Comparison of ENCODE assay signal across 8 mouse cellular contexts in genomic region chr1:131245926-131246325, GRCm38 (mm10). TPM values are rescaled to one million over a fixed set of nuclear protein-coding genes. Genes with fewer than 3 reads are reported as not detected.
DNase-seq lines count a peak whose midpoint lies in the region; ATAC-seq and TF ChIP-seq lines count a peak whose summit lies in the region.

No protein-coding gene starts in this region.

- no peaks in the 10 kb centered on the region for H3K9me3 ChIP-seq in forebrain, embryonic 10.5 days
- H3K9me3 ChIP-seq in hindbrain, embryonic 14.5 days (ENCODE audit: control insufficient read depth, low read length) = no peaks in the 10 kb centered on the region
- H3K9me3 ChIP-seq in megakaryocyte, embryonic 14.5 days = no peaks in the 10 kb centered on the region

- intact Hi-C loops in left cerebral cortex, adult 2 months (cut with DNase I) = loop anchor here (1.0 to 2.0 kb wide), 3 partner anchors 35 to 130 kb away; no protein-coding TSS in a partner anchor
- intact Hi-C loops in left cerebral cortex, postnatal 36 days (cut with DNase I) = loop anchor here (2.0 kb wide), 2 partner anchors 59 to 65 kb away; no protein-coding TSS in a partner anchor

- DNase-seq in left cerebral cortex, adult 2 months (ENCODE audit: extremely low spot score in 1 of 2, low spot score in 2 of 2) = peak; percentile 42 to 50
- DNase-seq in left cerebral cortex, adult 8-10 months (ENCODE audit: low spot score in 2 of 2) = no peak
- DNase-seq in forebrain, embryonic 10.5 days (ENCODE audit: extremely low spot score, low spot score) = peak; percentile 41
- DNase-seq in hindbrain, embryonic 14.5 days (ENCODE audit: low spot score) = peak; percentile 49
- peak; percentile 37 to 47 for DNase-seq in left cerebral cortex, postnatal 36 days (ENCODE audit: low spot score in 2 of 2)
- peak; percentile 29 to 30 for DNase-seq in spleen, postnatal 36 days (ENCODE audit: low spot score in 2 of 2)

- 3% methylated on average over 9 of the region's 9 CpGs for WGBS in bone marrow, adult 2 months
- WGBS in forebrain, embryonic 10.5 days = 9% methylated on average over 9 of the region's 9 CpGs
- 3% methylated on average over 9 of the region's 9 CpGs for WGBS in hindbrain, embryonic 14.5 days

- no peak for TF ChIP-seq POLR2A in bone marrow, adult 2 months (IDR thresholded peaks at IDR 0.05; ENCODE audit: borderline replicate concordance, control insufficient read depth, low read depth, low read length)

- peak overlapping the region; percentile 91 for H3K27ac ChIP-seq in left cerebral cortex, adult 2 months
- no peak overlapping the region for H3K27ac ChIP-seq in bone marrow, adult 2 months (ENCODE audit: control insufficient read depth, insufficient read depth, low read depth, low read length, poor library complexity)
- no peak overlapping the region for H3K27ac ChIP-seq in forebrain, embryonic 10.5 days
- no peak overlapping the region for H3K27ac ChIP-seq in hindbrain, embryonic 14.5 days

- peak; percentile 59 for TF ChIP-seq CTCF in left cerebral cortex, adult 2 months (IDR thresholded peaks at IDR 0.05)
- peak; percentile 44 for TF ChIP-seq CTCF in bone marrow, adult 2 months (IDR thresholded peaks at IDR 0.05; ENCODE audit: control insufficient read depth, insufficient read depth, low read length)

- ATAC-seq in hindbrain, embryonic 14.5 days (ENCODE audit: low FRiP score) = peak; percentile 39; the same call in 1 of the 2 replicates

- no peaks in the 10 kb centered on the region for H3K36me3 ChIP-seq in forebrain, embryonic 10.5 days (replicated peaks)
- no peaks in the 10 kb centered on the region for H3K36me3 ChIP-seq in hindbrain, embryonic 14.5 days (replicated peaks; ENCODE audit: control insufficient read depth, insufficient read depth)
- no peaks in the 10 kb centered on the region for H3K36me3 ChIP-seq in megakaryocyte, embryonic 14.5 days (replicated peaks; ENCODE audit: low read length)

- no peak overlapping the region for H3K9ac ChIP-seq in hindbrain, embryonic 14.5 days

- H3K4me3 ChIP-seq in left cerebral cortex, adult 2 months = peak overlapping the region; percentile 78
- no peak overlapping the region for H3K4me3 ChIP-seq in bone marrow, adult 2 months (replicated peaks; ENCODE audit: control insufficient read depth, low read depth, low read length)
- peak overlapping the region; percentile 66 for H3K4me3 ChIP-seq in forebrain, embryonic 10.5 days
- H3K4me3 ChIP-seq in hindbrain, embryonic 14.5 days (replicated peaks; ENCODE audit: low read length) = peak overlapping the region; percentile 62
- H3K4me3 ChIP-seq in megakaryocyte, embryonic 14.5 days (replicated peaks) = peak overlapping the region; percentile 94

- H3K27me3 ChIP-seq in forebrain, embryonic 10.5 days (ENCODE audit: poor library complexity, severe bottlenecking) = peaks cover 75% of the 10 kb centered on the region
- peaks cover 14% of the 10 kb centered on the region for H3K27me3 ChIP-seq in hindbrain, embryonic 14.5 days (ENCODE audit: control insufficient read depth, insufficient read depth, low read length)
- peaks cover 90% of the 10 kb centered on the region for H3K27me3 ChIP-seq in megakaryocyte, embryonic 14.5 days (replicated peaks)

- H3K4me2 ChIP-seq in hindbrain, embryonic 14.5 days (replicated peaks) = peak overlapping the region; percentile 97

- H3K4me1 ChIP-seq in bone marrow, adult 2 months (ENCODE audit: control insufficient read depth, insufficient read depth, low read length) = no peaks in the 10 kb centered on the region; the same call in 1 of the 2 replicates
- H3K4me1 ChIP-seq in forebrain, embryonic 10.5 days = peaks cover 27% of the 10 kb centered on the region
- H3K4me1 ChIP-seq in hindbrain, embryonic 14.5 days (replicated peaks; ENCODE audit: control insufficient read depth, insufficient read depth, low read length) = peaks cover 3% of the 10 kb centered on the region; the same call in 1 of the 2 replicates
- peaks cover 49% of the 10 kb centered on the region for H3K4me1 ChIP-seq in megakaryocyte, embryonic 14.5 days

RNA-seq across cellular contexts. Expression of gene Rassf5, which starts 0.9 kb away (rescaled TPM):
- total RNA-seq in left cerebral cortex, adult 2 months (2021) = 10 to 100 TPM; 27.2 to 32.1 TPM
- total RNA-seq in left cerebral cortex, adult 8-10 months (2022) = 10 to 100 TPM; 24.2 to 26.0 (median 25.0) TPM
- polyA plus RNA-seq in bone marrow, adult 2 months (2011; ENCODE audit: insufficient read depth, insufficient read length, low replicate concordance, missing spikeins) = 12.7 and 21.8 TPM in 2 replicates
- 0.69 and 0.95 TPM in 2 replicates for polyA plus RNA-seq in forebrain, embryonic 10.5 days (2016; fragmentation: Nextera tagmentation; extraction: Ambion mirVana)
- polyA plus RNA-seq in hindbrain, embryonic 14.5 days (2014; fragmentation: Nextera tagmentation; extraction: Ambion mirVana) = 4.0 and 5.0 TPM in 2 replicates
- 10 to 100 TPM; 24.6 to 31.7 TPM for total RNA-seq in left cerebral cortex, postnatal 36 days (2021)
- polyA plus RNA-seq in megakaryocyte, embryonic 14.5 days (2012; ENCODE audit: insufficient read depth, low replicate concordance) = 2.1 and 3.0 TPM in 2 replicates

RNA-seq across cellular contexts. Expression of gene Ikbke, which starts 33.5 kb away (rescaled TPM):
- 1 to 10 TPM; 1.4 to 2.7 TPM for total RNA-seq in left cerebral cortex, adult 2 months (2021)
- 1 to 10 TPM in 3 of 4 experiments, under 1 TPM in 1; 0.89 to 2.2 (median 1.6) TPM for total RNA-seq in left cerebral cortex, adult 8-10 months (2022)
- polyA plus RNA-seq in bone marrow, adult 2 months (2011; ENCODE audit: insufficient read depth, insufficient read length, low replicate concordance, missing spikeins) = 12.8 and 40.9 TPM in 2 replicates
- 0.37 and 0.47 TPM in 2 replicates for polyA plus RNA-seq in forebrain, embryonic 10.5 days (2016; fragmentation: Nextera tagmentation; extraction: Ambion mirVana)
- 0.81 and 1.4 TPM in 2 replicates for polyA plus RNA-seq in hindbrain, embryonic 14.5 days (2014; fragmentation: Nextera tagmentation; extraction: Ambion mirVana)
- 1 to 10 TPM in 1 of 2 experiments, under 1 TPM in 1; 0.69 to 2.5 TPM for total RNA-seq in left cerebral cortex, postnatal 36 days (2021)
- polyA plus RNA-seq in megakaryocyte, embryonic 14.5 days (2012; ENCODE audit: insufficient read depth, low replicate concordance) = 1.8 and 15.6 TPM in 2 replicates

Comparison
In these comparisons a context has a peak if more than half of its experiments do, and no peak if none do; other contexts are left out.
1. DNase-seq: peak in left cerebral cortex, adult 2 months (2 of 2), forebrain, embryonic 10.5 days (single experiment), hindbrain, embryonic 14.5 days (single experiment), left cerebral cortex, postnatal 36 days (2 of 2) and spleen, postnatal 36 days (2 of 2); none in left cerebral cortex, adult 8-10 months (0 of 2).